Mouse (Mus musculus) embryonic stem cell, embryonic (primary cell): ENCODE data around the gene Nipsnap2.

Experiments
- CTCF ChIA-PET, 4 experiments: fragments of 300-600 bp in 2 of 4; fragments of 350-600 bp in 2 of 4; sonication (Branson Sonifier 250); formaldehyde crosslinking; loops; one replicate each; lab custom pipeline; 2022; ENCODE audit warnings: inconsistent platforms in 2 of 4; lab: Charles Lee
- POLR2A ChIA-PET, 4 experiments: fragments of 300-600 bp in 2 of 4; fragments of 350-600 bp in 2 of 4; sonication (Branson Sonifier 250); formaldehyde crosslinking; loops; one replicate each; lab custom pipeline; 2022; ENCODE audit warnings: antibody characterized with exemption in 4 of 4, inconsistent platforms in 1 of 4; lab: Charles Lee

Nipsnap2 gene

GRCm38 (mm10) chr5:129730344-129730743 lies 5.5 kb downstream of the Nipsnap2 start:
- CTCF ChIA-PET, result interaction anchor here in 1 of 4 experiments (0.6 kb wide), 2 partner anchors 50 to 695 kb away, joined by 3 to 6 read pairs; no protein-coding TSS in a partner anchor
- POLR2A ChIA-PET, result interaction anchor here in 1 of 4 experiments (1.0 kb wide), 1 partner anchor 157 kb away, joined by 3 read pairs; the partner anchor contains the start of gene Chchd2

GRCm38 (mm10) chr5:129731021-129731420 lies 6.2 kb downstream of the Nipsnap2 start:
- CTCF ChIA-PET, result interaction anchor here in 2 of 4 experiments (0.6 to 0.9 kb wide), 2 partner anchors 10 to 695 kb away, joined by 3 read pairs; no protein-coding TSS in a partner anchor
- POLR2A ChIA-PET, result interaction anchor here in 2 of 4 experiments (0.7 to 1.2 kb wide), 3 partner anchors 13 to 156 kb away, joined by 3 read pairs; partner anchors contain the start of gene Chchd2 (in 1 of the 2)

GRCm38 (mm10) chr5:129740976-129741375 lies 16.1 kb downstream of the Nipsnap2 start:
- POLR2A ChIA-PET, result interaction anchor here in 3 of 4 experiments (0.8 to 2.2 kb wide), 4 partner anchors 13 to 146 kb away, joined by 3 to 9 read pairs (median 4); partner anchors contain the start of genes Chchd2 (in 1 of the 3) and Nipsnap2 (in 1 of the 3)
- CTCF ChIA-PET, result interaction anchor here (0.6 to 2.3 kb wide), 9 partner anchors 10 to 295 kb away, joined by 3 to 18 read pairs (median 4); partner anchors contain the start of gene Nipsnap2 (in 2 of the 4)

GRCm38 (mm10) chr5:129742903-129743488 lies 18.1 kb downstream of the Nipsnap2 start:
- POLR2A ChIA-PET, result interaction anchor here in 1 of 4 experiments (0.6 to 2.3 kb wide), 3 partner anchors 37 to 373 kb away, joined by 3 to 9 read pairs (median 4); partner anchors contain the start of gene Chchd2

GRCm38 (mm10) chr5:129744050-129744449 lies 19.2 kb downstream of the Nipsnap2 start:
- POLR2A ChIA-PET, result interaction anchor here in 2 of 4 experiments (0.5 to 2.3 kb wide), 6 partner anchors 13 to 156 kb away, joined by 3 to 9 read pairs (median 4); partner anchors contain the start of genes Chchd2 (in 2 of the 2) and Nipsnap2 (in 1 of the 2)
- CTCF ChIA-PET, result interaction anchor here in 1 of 4 experiments (0.7 to 0.8 kb wide), 2 partner anchors 38 to 133 kb away, joined by 3 to 4 read pairs; no protein-coding TSS in a partner anchor

More at GRCm38 (mm10) chr5:129742903-129743488, 18.1 kb downstream of the Nipsnap2 start:
- CTCF ChIA-PET, result interaction anchor here in 2 of 4 experiments (0.8 to 0.9 kb wide), 2 partner anchors 15 to 25 kb away, joined by 3 read pairs; no protein-coding TSS in a partner anchor

GRCm38 (mm10) chr5:129756886-129757285 lies 32.0 kb downstream of the Nipsnap2 start:
- ChIA-PET POLR2A (interaction anchor here (0.6 to 5.3 kb wide), 27 partner anchors 8 to 810 kb away, joined by 3 to 30 read pairs (median 3); partner anchors contain the start of genes Chchd2 (in 2 of the 4), Mmp17 (in 1 of the 4), Nipsnap2 (in 1 of the 4) and Sumf2 (in 1 of the 4)), CTCF (interaction anchor here in 2 of 4 experiments (0.7 to 1.5 kb wide), 6 partner anchors 16 to 776 kb away, joined by 3 to 11 read pairs (median 4); no protein-coding TSS in a partner anchor)

GRCm38 (mm10) chr5:129759929-129760480 lies 35.1 kb downstream of the Nipsnap2 start:
- POLR2A ChIA-PET, result interaction anchor here in 2 of 4 experiments (0.6 to 3.7 kb wide), 4 partner anchors 18 to 31 kb away, joined by 4 to 27 read pairs (median 4); no protein-coding TSS in a partner anchor
- CTCF ChIA-PET, result no interaction called here

GRCm38 (mm10) chr5:129761865-129762540 lies 37.1 kb downstream of the Nipsnap2 start:
- CTCF ChIA-PET, result interaction anchor here in 2 of 4 experiments (1.0 to 2.1 kb wide), 3 partner anchors 24 to 125 kb away, joined by 3 to 4 read pairs (median 3); partner anchors contain the start of genes Chchd2 (in 1 of the 2) and Nipsnap2 (in 1 of the 2)

GRCm38 (mm10) chr5:129770443-129771355 lies 45.8 kb downstream of the Nipsnap2 start:
- CTCF ChIA-PET, result interaction anchor here in 2 of 4 experiments (0.5 to 1.6 kb wide), 3 partner anchors 12 to 708 kb away, joined by 3 read pairs; no protein-coding TSS in a partner anchor
- POLR2A ChIA-PET, result interaction anchor here in 3 of 4 experiments (0.5 to 8.9 kb wide), 11 partner anchors 7 to 432 kb away, joined by 3 to 64 read pairs (median 4); partner anchors contain the start of genes Psph (in 1 of the 3) and Sumf2 (in 1 of the 3)

More at GRCm38 (mm10) chr5:129761865-129762540, 37.1 kb downstream of the Nipsnap2 start:
- POLR2A ChIA-PET, result interaction anchor here (0.6 to 3.7 kb wide), 19 partner anchors 9 to 494 kb away, joined by 3 to 27 read pairs (median 4); partner anchors contain the start of genes Chchd2 (in 3 of the 4), Nipsnap2 (in 1 of the 4) and Psph (in 1 of the 4)

GRCm38 (mm10) chr5:129772433-129772832 lies 47.6 kb downstream of the Nipsnap2 start:
- CTCF ChIA-PET, result no interaction called here
- POLR2A ChIA-PET, result interaction anchor here in 3 of 4 experiments (0.8 to 2.3 kb wide), 14 partner anchors 9 to 468 kb away, joined by 3 to 9 read pairs (median 4); partner anchors contain the start of genes Chchd2 (in 2 of the 3), Psph (in 2 of the 3) and Sumf2 (in 1 of the 3)

- ChIA-PET POLR2A (interaction anchor here in 3 of 4 experiments (1.2 to 2.3 kb wide), 5 partner anchors 10 to 74 kb away, joined by 3 to 9 read pairs (median 6); partner anchors contain the start of genes Psph (in 2 of the 3) and Sumf2 (in 1 of the 3)), CTCF (interaction anchor here in 1 of 4 experiments (0.5 kb wide), 1 partner anchor 16 kb away, joined by 11 read pairs; no protein-coding TSS in a partner anchor)
These were observed 48.5 kb downstream of the Nipsnap2 start for GRCm38 (mm10) chr5:129773330-129773729.

GRCm38 (mm10) chr5:129774661-129775060 lies 49.8 kb downstream of the Nipsnap2 start:
- ChIA-PET CTCF (interaction anchor here in 3 of 4 experiments (0.6 to 0.7 kb wide), 4 partner anchors 12 to 250 kb away, joined by 3 to 13 read pairs (median 4); no protein-coding TSS in a partner anchor), POLR2A (interaction anchor here in 3 of 4 experiments (0.6 to 6.9 kb wide), 10 partner anchors 9 to 762 kb away, joined by 3 to 74 read pairs (median 4); partner anchors contain the start of gene Psph (in 1 of the 3))

GRCm38 (mm10) chr5:129778348-129778995 lies 53.6 kb downstream of the Nipsnap2 start:
- POLR2A ChIA-PET, result interaction anchor here (0.6 to 6.9 kb wide), 86 partner anchors 8 to 753 kb away, joined by 3 to 112 read pairs (median 4); partner anchors contain the start of genes Psph (in 4 of the 4), Chchd2 (in 3 of the 4), Sumf2 (in 3 of the 4) and Nipsnap2 (in 2 of the 4)

GRCm38 (mm10) chr5:129778996-129779716 lies 54.3 kb downstream of the Nipsnap2 start:
- CTCF ChIA-PET, result interaction anchor here (0.6 to 2.4 kb wide), 23 partner anchors 12 to 717 kb away, joined by 3 to 13 read pairs (median 4); partner anchors contain the start of genes Nipsnap2 (in 2 of the 4), Chchd2 (in 1 of the 4) and Sumf2 (in 1 of the 4)
- POLR2A ChIA-PET, result interaction anchor here (0.6 to 6.9 kb wide), 101 partner anchors 8 to 1319 kb away, joined by 3 to 112 read pairs (median 4); partner anchors contain the start of genes Psph (in 4 of the 4), Chchd2 (in 3 of the 4), Nipsnap2 (in 3 of the 4) and Sumf2 (in 3 of the 4)

More at GRCm38 (mm10) chr5:129778348-129778995, 53.6 kb downstream of the Nipsnap2 start:
- CTCF ChIA-PET, result interaction anchor here (0.6 to 2.4 kb wide), 15 partner anchors 11 to 716 kb away, joined by 3 to 7 read pairs (median 4); partner anchors contain the start of genes Nipsnap2 (in 2 of the 4) and Chchd2 (in 1 of the 4)
